Mouse (Mus musculus): ENCODE data around the gene Vmn2r88. TPM values are rescaled to one million over a fixed set of nuclear protein-coding genes. Genes with fewer than 3 reads are reported as not detected.
"Not testable (repeated sequence)": the region's sequence is repeated elsewhere in the genome, so short reads cannot be mapped to it uniquely, and the experiment has no call there.

Gene Vmn2r88
- not detected in 2 replicates for polyA plus RNA-seq (2015; fragmentation: Nextera tagmentation; extraction: Ambion mirVana)

DNA sequence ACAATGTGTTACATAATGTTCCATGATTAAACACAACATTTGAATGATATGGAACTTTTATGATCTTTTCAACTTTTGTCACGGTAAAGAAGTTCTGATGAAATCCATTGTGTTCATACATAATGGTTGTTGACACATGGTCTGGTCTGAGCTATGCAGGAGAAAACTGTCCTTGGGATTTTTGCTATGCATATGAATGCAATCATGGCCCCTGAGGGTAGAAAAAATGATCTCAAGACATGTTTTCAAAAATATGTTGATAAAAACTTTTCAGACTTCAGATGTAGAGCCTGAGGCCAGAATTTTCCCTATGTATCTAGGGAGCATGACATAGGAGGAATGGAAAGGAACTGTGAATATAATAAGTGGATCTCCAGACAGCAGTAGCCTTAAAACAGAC, at the start of gene Vmn2r88:
Gene Vmn2r88, plus strand, starts transcription at position 301 of the 400 bp plus-strand sequence.
- no peaks in the 10 kb centered on the region for H3K9me3 ChIP-seq (ENCODE audit: control insufficient read depth, low read length)
- no peak within 1 kb of the TSS for H3K27ac ChIP-seq (ENCODE audit: low read length)
- no peak within 1 kb of the TSS for H3K4me2 ChIP-seq (ENCODE audit: low read depth, low read length)
- H3K27me3 ChIP-seq (replicated peaks; ENCODE audit: control insufficient read depth, insufficient read depth, low read length): no peaks in the 10 kb centered on the region
- H3K4me1 ChIP-seq (ENCODE audit: control insufficient read depth, insufficient read depth, low read length): no peaks in the 10 kb centered on the region
- H3K36me3 ChIP-seq (ENCODE audit: control insufficient read depth, insufficient read depth, low read length): no peaks in the 10 kb centered on the region
- H3K9ac ChIP-seq (ENCODE audit: low read depth, low read length): no peak within 1 kb of the TSS
- H3K4me3 ChIP-seq (ENCODE audit: low read length): no peak within 1 kb of the TSS
- WGBS: 83% methylated on average over 1 of the region's 1 CpGs
- ATAC-seq: no peak

- no peak within 1 kb of the TSS for H3K4me2 ChIP-seq (ENCODE audit: low read depth, low read length)
- no peak within 1 kb of the TSS for H3K27ac ChIP-seq (ENCODE audit: low read length)
- H3K27me3 ChIP-seq (replicated peaks; ENCODE audit: control insufficient read depth, insufficient read depth, low read length): no peaks in the 10 kb centered on the region
- no peaks in the 10 kb centered on the region for H3K4me1 ChIP-seq (ENCODE audit: control insufficient read depth, insufficient read depth, low read length)
- no peaks in the 10 kb centered on the region for H3K36me3 ChIP-seq (ENCODE audit: control insufficient read depth, insufficient read depth, low read length)
- ATAC-seq: no peak
- no peaks in the 10 kb centered on the region for H3K9me3 ChIP-seq (ENCODE audit: control insufficient read depth, low read length)
- H3K4me3 ChIP-seq (ENCODE audit: low read length): no peak within 1 kb of the TSS
- no peak within 1 kb of the TSS for H3K9ac ChIP-seq (ENCODE audit: low read depth, low read length)
- 81% methylated on average over 1 of the region's 1 CpGs for WGBS
These were observed 49.2 kb upstream of the Vmn2r88 start, which contains the start of gene Gm7247 for GRCm38 (mm10) chr14:51361456-51361855. Gm7247 (plus strand) TSS chr14:51361756.

DNA sequence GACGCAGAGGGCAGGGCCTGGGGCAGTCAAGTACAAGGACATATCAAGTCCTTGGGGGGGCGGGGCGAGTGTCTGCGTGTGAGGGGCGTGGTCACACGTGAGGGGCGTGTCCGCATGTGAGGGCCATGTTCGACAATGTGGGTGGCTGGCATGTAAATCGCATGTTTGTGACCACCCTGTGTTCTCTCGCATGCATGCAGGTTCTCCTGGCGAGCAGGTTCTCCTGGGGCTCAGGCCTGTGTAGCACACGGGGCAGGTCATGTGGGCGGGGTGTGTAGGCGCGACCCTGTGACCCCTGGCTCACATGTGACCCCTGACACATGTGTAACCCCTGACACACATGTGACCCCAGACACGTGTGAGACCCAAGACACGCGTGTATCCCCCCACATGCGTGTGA, 27.8 kb upstream of the Vmn2r88 start:
- no peak overlapping the region for H3K27ac ChIP-seq (ENCODE audit: low read length)
- H3K36me3 ChIP-seq (ENCODE audit: control insufficient read depth, insufficient read depth, low read length): no peaks in the 10 kb centered on the region
- ATAC-seq: no peak
- 92% methylated on average over 20 of the region's 20 CpGs for WGBS
- H3K4me3 ChIP-seq (ENCODE audit: low read length): no peak overlapping the region
- H3K27me3 ChIP-seq (replicated peaks; ENCODE audit: control insufficient read depth, insufficient read depth, low read length): no peaks in the 10 kb centered on the region
- H3K4me2 ChIP-seq (ENCODE audit: low read depth, low read length): no peak overlapping the region
- peaks cover 17% of the 10 kb centered on the region; the same call in 1 of the 2 replicates for H3K9me3 ChIP-seq (ENCODE audit: control insufficient read depth, low read length)
- H3K4me1 ChIP-seq (ENCODE audit: control insufficient read depth, insufficient read depth, low read length): no peaks in the 10 kb centered on the region
- H3K9ac ChIP-seq (ENCODE audit: low read depth, low read length): no peak overlapping the region

DNA sequence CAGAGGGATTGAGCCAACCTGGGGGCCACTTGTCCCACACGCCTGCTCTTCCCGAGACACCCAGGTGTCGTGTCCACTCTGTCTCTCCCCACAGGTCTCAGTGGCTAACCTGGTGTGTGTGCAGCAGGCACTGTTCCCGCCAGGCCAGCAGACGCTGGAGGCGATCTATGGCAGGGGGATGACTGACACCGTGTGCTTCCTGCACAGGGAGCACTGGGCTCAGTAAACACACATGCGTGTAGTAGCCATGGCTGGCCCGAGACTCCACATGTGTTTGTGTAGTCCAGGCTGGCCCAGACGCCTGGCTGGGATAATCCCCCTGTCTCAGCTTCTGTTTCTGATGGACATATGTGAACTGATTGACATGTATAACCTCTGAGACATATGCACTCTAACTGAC, 26.3 kb upstream of the Vmn2r88 start:
- Histone ChIP-seq H3K4me1 (ENCODE audit: control insufficient read depth, insufficient read depth, low read length) (no peaks in the 10 kb centered on the region), H3K27me3 (replicated peaks; ENCODE audit: control insufficient read depth, insufficient read depth, low read length) (no peaks in the 10 kb centered on the region), H3K4me2 (ENCODE audit: low read depth, low read length) (no peak overlapping the region), H3K4me3 (ENCODE audit: low read length) (no peak overlapping the region), H3K36me3 (ENCODE audit: control insufficient read depth, insufficient read depth, low read length) (no peaks in the 10 kb centered on the region), H3K9ac (ENCODE audit: low read depth, low read length) (no peak overlapping the region), H3K27ac (ENCODE audit: low read length) (no peak overlapping the region), H3K9me3 (ENCODE audit: control insufficient read depth, low read length) (peaks cover 17% of the 10 kb centered on the region; the same call in 1 of the 2 replicates)
- no peak for ATAC-seq
- WGBS: 95% methylated on average over 10 of the region's 10 CpGs

GRCm38 (mm10) chr14:51385741-51386140, 24.9 kb upstream of the Vmn2r88 start:
- Histone ChIP-seq H3K9ac (ENCODE audit: low read depth, low read length) (no peak overlapping the region), H3K4me3 (ENCODE audit: low read length) (no peak overlapping the region), H3K4me1 (ENCODE audit: control insufficient read depth, insufficient read depth, low read length) (no peaks in the 10 kb centered on the region), H3K36me3 (ENCODE audit: control insufficient read depth, insufficient read depth, low read length) (no peaks in the 10 kb centered on the region), H3K27ac (ENCODE audit: low read length) (no peak overlapping the region), H3K27me3 (replicated peaks; ENCODE audit: control insufficient read depth, insufficient read depth, low read length) (no peaks in the 10 kb centered on the region), H3K4me2 (ENCODE audit: low read depth, low read length) (no peak overlapping the region), H3K9me3 (ENCODE audit: control insufficient read depth, low read length) (peaks cover 17% of the 10 kb centered on the region; the same call in 1 of the 2 replicates)
- WGBS: 85% methylated on average over 4 of the region's 4 CpGs
- ATAC-seq: no peak

- H3K36me3 ChIP-seq (ENCODE audit: control insufficient read depth, insufficient read depth, low read length): no peaks in the 10 kb centered on the region
- H3K4me3 ChIP-seq (ENCODE audit: low read length): no peak overlapping the region
- H3K27ac ChIP-seq (ENCODE audit: low read length): no peak overlapping the region
- no peak for ATAC-seq
- 97% methylated on average over 8 of the region's 8 CpGs for WGBS
- H3K27me3 ChIP-seq (replicated peaks; ENCODE audit: control insufficient read depth, insufficient read depth, low read length): no peaks in the 10 kb centered on the region
- no peak overlapping the region for H3K4me2 ChIP-seq (ENCODE audit: low read depth, low read length)
- H3K9ac ChIP-seq (ENCODE audit: low read depth, low read length): no peak overlapping the region
- H3K9me3 ChIP-seq (ENCODE audit: control insufficient read depth, low read length): peaks cover 16% of the 10 kb centered on the region; the same call in 1 of the 2 replicates
- no peaks in the 10 kb centered on the region for H3K4me1 ChIP-seq (ENCODE audit: control insufficient read depth, insufficient read depth, low read length)
These were observed 22.9 kb upstream of the Vmn2r88 start for GRCm38 (mm10) chr14:51387768-51388167.

DNA sequence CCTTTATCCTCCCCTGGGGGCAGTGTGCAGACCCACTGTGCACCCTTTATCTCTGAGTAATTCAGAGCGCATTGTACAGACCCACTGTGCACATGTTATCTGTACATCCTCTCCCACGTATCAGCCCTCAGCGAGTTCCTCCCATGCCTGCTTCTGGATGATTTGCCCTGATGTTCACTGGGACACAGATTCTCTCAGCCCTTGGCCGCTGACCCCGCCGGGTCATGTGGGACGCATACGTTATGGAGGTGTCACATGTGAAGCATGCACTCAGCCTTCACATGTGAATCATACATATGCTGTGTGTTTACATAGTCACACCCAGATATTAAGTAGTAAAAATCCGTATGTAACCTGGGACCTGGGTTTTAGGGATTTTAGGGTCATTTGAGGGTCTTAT, 22.4 kb upstream of the Vmn2r88 start:
- Histone ChIP-seq H3K9me3 (ENCODE audit: control insufficient read depth, low read length) (peaks cover 11% of the 10 kb centered on the region; the same call in 1 of the 2 replicates), H3K27me3 (replicated peaks; ENCODE audit: control insufficient read depth, insufficient read depth, low read length) (no peaks in the 10 kb centered on the region), H3K4me2 (ENCODE audit: low read depth, low read length) (no peak overlapping the region), H3K36me3 (ENCODE audit: control insufficient read depth, insufficient read depth, low read length) (no peaks in the 10 kb centered on the region), H3K27ac (ENCODE audit: low read length) (no peak overlapping the region), H3K4me3 (ENCODE audit: low read length) (no peak overlapping the region), H3K4me1 (ENCODE audit: control insufficient read depth, insufficient read depth, low read length) (no peaks in the 10 kb centered on the region), H3K9ac (ENCODE audit: low read depth, low read length) (no peak overlapping the region)
- 93% methylated on average over 9 of the region's 9 CpGs for WGBS
- ATAC-seq: no peak

GRCm38 (mm10) chr14:51423885-51424284, 13.3 kb downstream of the Vmn2r88 start:
- WGBS: 58% methylated on average over 2 of the region's 2 CpGs
- Histone ChIP-seq H3K4me1 (ENCODE audit: control insufficient read depth, insufficient read depth, low read length) (no peaks in the 10 kb centered on the region), H3K9me3 (ENCODE audit: control insufficient read depth, low read length) (no peaks in the 10 kb centered on the region), H3K9ac (ENCODE audit: low read depth, low read length) (no peak overlapping the region), H3K4me3 (ENCODE audit: low read length) (no peak overlapping the region), H3K36me3 (ENCODE audit: control insufficient read depth, insufficient read depth, low read length) (no peaks in the 10 kb centered on the region), H3K27me3 (replicated peaks; ENCODE audit: control insufficient read depth, insufficient read depth, low read length) (no peaks in the 10 kb centered on the region), H3K4me2 (ENCODE audit: low read depth, low read length) (no peak overlapping the region), H3K27ac (ENCODE audit: low read length) (no peak overlapping the region)
- ATAC-seq: no peak

DNA sequence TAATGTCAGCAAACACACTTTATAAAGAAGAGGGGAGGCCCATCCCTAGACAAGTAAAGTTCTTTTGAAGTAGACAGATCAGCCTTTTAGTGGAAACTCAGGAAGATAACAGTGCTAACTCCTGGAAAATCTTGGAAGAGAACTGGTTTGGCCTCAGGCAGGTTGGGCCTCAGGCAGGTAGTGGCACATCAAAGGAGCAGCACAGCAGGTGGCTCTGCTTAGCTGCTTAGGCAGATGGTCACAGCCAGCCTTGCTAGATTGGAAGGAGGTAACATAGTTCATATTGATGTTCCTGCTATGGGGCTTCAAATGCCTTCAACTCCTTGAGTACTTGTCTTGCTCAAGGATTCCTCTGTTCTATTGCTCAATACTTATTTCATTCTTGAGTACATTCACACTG, 19.5 kb downstream of the Vmn2r88 start:
- H3K27me3 ChIP-seq (replicated peaks; ENCODE audit: control insufficient read depth, insufficient read depth, low read length); ATAC-seq: not testable (repeated sequence)

GRCm38 (mm10) chr14:51434546-51434945, 23.9 kb downstream of the Vmn2r88 start:
- H3K4me2 ChIP-seq (ENCODE audit: low read depth, low read length): no peak overlapping the region
- H3K9ac ChIP-seq (ENCODE audit: low read depth, low read length): no peak overlapping the region
- H3K9me3 ChIP-seq (ENCODE audit: control insufficient read depth, low read length): 0 out of 2 replicates have a peak, but pooled peaks cover 2% of the 10 kb centered on the region
- no peaks in the 10 kb centered on the region for H3K4me1 ChIP-seq (ENCODE audit: control insufficient read depth, insufficient read depth, low read length)
- no peak overlapping the region for H3K27ac ChIP-seq (ENCODE audit: low read length)
- WGBS: 95% methylated on average over 16 of the region's 16 CpGs
- ATAC-seq: no peak
- no peaks in the 10 kb centered on the region for H3K36me3 ChIP-seq (ENCODE audit: control insufficient read depth, insufficient read depth, low read length)
- no peak overlapping the region for H3K4me3 ChIP-seq (ENCODE audit: low read length)
- H3K27me3 ChIP-seq (replicated peaks; ENCODE audit: control insufficient read depth, insufficient read depth, low read length): no peaks in the 10 kb centered on the region

More for the DNA sequence above, 19.5 kb downstream of the Vmn2r88 start:
- H3K9ac ChIP-seq (ENCODE audit: low read depth, low read length); H3K36me3 ChIP-seq (ENCODE audit: control insufficient read depth, insufficient read depth, low read length); H3K27ac ChIP-seq (ENCODE audit: low read length); H3K4me1 ChIP-seq (ENCODE audit: control insufficient read depth, insufficient read depth, low read length); H3K9me3 ChIP-seq (ENCODE audit: control insufficient read depth, low read length); H3K4me2 ChIP-seq (ENCODE audit: low read depth, low read length); H3K4me3 ChIP-seq (ENCODE audit: low read length): not testable (repeated sequence)

All from intestine, embryonic 16.5 days (tissue).